Mouse (Mus musculus) C2C12 (cell line): Measurements from ENCODE around the gene Pld5. TPM values are rescaled to one million over a fixed set of nuclear protein-coding genes. Genes with fewer than 3 reads are reported as not detected.

Experiments
- H3K27me3 ChIP-seq: one replicate; pipeline ENCODE4 v1.6.1; 2011; ENCODE audit not compliant: control insufficient read depth, insufficient read depth, insufficient read length
- H3K36me3 ChIP-seq: one replicate; pipeline ENCODE4 v1.6.1; 2011; ENCODE audit not compliant: control insufficient read depth, insufficient read depth
- H3K4me3 ChIP-seq: one replicate; pipeline ENCODE4 v1.5.1; 2011; ENCODE audit warnings: mild to moderate bottlenecking, control low read depth; ENCODE audit not compliant: poor library complexity, insufficient read depth, severe bottlenecking
- H3K79me2 ChIP-seq: one replicate; pipeline ENCODE4 v1.6.1; 2011; ENCODE audit not compliant: control insufficient read depth, insufficient read depth
- H3K79me3 ChIP-seq: one replicate; pipeline ENCODE4 v1.6.1; 2011; ENCODE audit warnings: low read depth, control low read depth
- H3ac ChIP-seq: one replicate; pipeline ENCODE3; 2011; ENCODE audit warnings: low read depth; ENCODE audit not compliant: control insufficient read depth, insufficient read length
- CEBPB ChIP-seq: IDR thresholded peaks from one replicate; pipeline ENCODE4 v1.6.1; 2011; ENCODE audit warnings: low read depth, mild to moderate bottlenecking, control low read depth, moderate library complexity
- CTCF ChIP-seq: IDR thresholded peaks from one replicate; pipeline ENCODE4 v1.5.1; 2011; ENCODE audit not compliant: control insufficient read depth, insufficient read depth, insufficient read length
- FOSL1 ChIP-seq: IDR thresholded peaks from one replicate; pipeline ENCODE4 v1.8.0; 2011; ENCODE audit warnings: mild to moderate bottlenecking, low read length; ENCODE audit not compliant: poor library complexity, insufficient read depth, severe bottlenecking
- MAX ChIP-seq: IDR thresholded peaks from one replicate; pipeline ENCODE4 v1.6.1; 2011; ENCODE audit warnings: mild to moderate bottlenecking, control low read depth
- MYOD1 ChIP-seq: IDR thresholded peaks from one replicate; pipeline ENCODE4 v1.6.1; 2011; ENCODE audit warnings: low read depth; ENCODE audit not compliant: control insufficient read depth, insufficient read length
- MYOG ChIP-seq: IDR thresholded peaks from one replicate; pipeline ENCODE4 v1.6.1; 2011; ENCODE audit not compliant: control insufficient read depth, insufficient read length; ENCODE audit errors: extremely low read depth
- USF1 ChIP-seq: IDR thresholded peaks from one replicate; pipeline ENCODE4 v1.6.1; 2011; ENCODE audit warnings: low read depth, mild to moderate bottlenecking, control low read depth, moderate library complexity
- polyA plus RNA-seq: library from polyadenylated mRNA; unstranded; fragments of >200 nt; fragmentation: generic; extraction: Trizol; gene quantifications from one replicate; pipeline ENCODE4 v1.2.1, GENCODE M21; 2012; ENCODE audit warnings: missing spikeins

The Pld5 gene
- polyA plus RNA-seq, 1 experiment: not detected

- no peaks in the 10 kb centered on the region for H3K79me3 ChIP-seq
- TF ChIP-seq CEBPB (no peak), CTCF (no peak), FOSL1 (no peak), MYOD1 (no peak), MYOG (no peak), MAX (no peak), USF1 (no peak)
- H3ac ChIP-seq: no peak overlapping the region
- no peak overlapping the region for H3K4me3 ChIP-seq
- H3K79me2 ChIP-seq: no peaks in the 10 kb centered on the region
- H3K36me3 ChIP-seq: no peaks in the 10 kb centered on the region
- H3K27me3 ChIP-seq: no peaks in the 10 kb centered on the region
Measured at GRCm38 (mm10) chr1:176194727-176195126, 80.4 kb downstream of the Pld5 start.

GRCm38 (mm10) chr1:176183991-176184390 lies 91.1 kb downstream of the Pld5 start:
- no peaks in the 10 kb centered on the region for H3K79me3 ChIP-seq
- TF ChIP-seq USF1 (no peak), CEBPB (no peak), MAX (no peak), MYOD1 (no peak), CTCF (no peak), FOSL1 (no peak), MYOG (no peak)
- H3ac ChIP-seq: no peak overlapping the region

GRCm38 (mm10) chr1:176174971-176175370 lies 100.1 kb downstream of the Pld5 start:
- no peaks in the 10 kb centered on the region for H3K27me3 ChIP-seq
- no peaks in the 10 kb centered on the region for H3K79me2 ChIP-seq
- no peaks in the 10 kb centered on the region for H3K36me3 ChIP-seq
- no peak overlapping the region for H3K4me3 ChIP-seq
- H3K79me3 ChIP-seq: no peaks in the 10 kb centered on the region
- no peak for TF ChIP-seq MYOG
- TF ChIP-seq FOSL1: no peak
- TF ChIP-seq MYOD1: no peak
- no peak for TF ChIP-seq USF1
- no peak for TF ChIP-seq CEBPB
- no peak for TF ChIP-seq MAX
- TF ChIP-seq CTCF: no peak
- no peak overlapping the region for H3ac ChIP-seq

More at GRCm38 (mm10) chr1:176183991-176184390, 91.1 kb downstream of the Pld5 start:
- Histone ChIP-seq H3K27me3 (no peaks in the 10 kb centered on the region), H3K4me3 (no peak overlapping the region), H3K79me2 (no peaks in the 10 kb centered on the region), H3K36me3 (no peaks in the 10 kb centered on the region)

- H3ac ChIP-seq: no peak overlapping the region
- no peaks in the 10 kb centered on the region for H3K27me3 ChIP-seq
- no peaks in the 10 kb centered on the region for H3K36me3 ChIP-seq
- H3K79me3 ChIP-seq: no peaks in the 10 kb centered on the region
- TF ChIP-seq MAX (no peak), FOSL1 (no peak), CEBPB (no peak), MYOG (no peak), CTCF (no peak), USF1 (no peak), MYOD1 (no peak)
- H3K79me2 ChIP-seq: no peaks in the 10 kb centered on the region
- no peak overlapping the region for H3K4me3 ChIP-seq
Measured at GRCm38 (mm10) chr1:176167784-176168183, 107.3 kb downstream of the Pld5 start.

GRCm38 (mm10) chr1:176167114-176167513 lies 108.0 kb downstream of the Pld5 start:
- Histone ChIP-seq H3K4me3 (no peak overlapping the region), H3K79me2 (no peaks in the 10 kb centered on the region), H3ac (no peak overlapping the region), H3K79me3 (no peaks in the 10 kb centered on the region), H3K27me3 (no peaks in the 10 kb centered on the region), H3K36me3 (no peaks in the 10 kb centered on the region)
- no peak for TF ChIP-seq CEBPB
- no peak for TF ChIP-seq FOSL1
- TF ChIP-seq MAX: no peak
- no peak for TF ChIP-seq USF1
- TF ChIP-seq CTCF: no peak
- TF ChIP-seq MYOG: no peak
- TF ChIP-seq MYOD1: no peak

- no peak overlapping the region for H3ac ChIP-seq
- no peak overlapping the region for H3K4me3 ChIP-seq
- no peaks in the 10 kb centered on the region for H3K79me2 ChIP-seq
- no peaks in the 10 kb centered on the region for H3K36me3 ChIP-seq
- no peak for TF ChIP-seq MYOG
- TF ChIP-seq USF1: no peak
- TF ChIP-seq CEBPB: no peak
- TF ChIP-seq FOSL1: no peak
- no peak for TF ChIP-seq MYOD1
- TF ChIP-seq CTCF: no peak
- no peak for TF ChIP-seq MAX
- no peaks in the 10 kb centered on the region for H3K79me3 ChIP-seq
- H3K27me3 ChIP-seq: no peaks in the 10 kb centered on the region
Measured at GRCm38 (mm10) chr1:176145306-176145705, 129.8 kb downstream of the Pld5 start.

GRCm38 (mm10) chr1:176134379-176134778 lies 140.7 kb downstream of the Pld5 start:
- TF ChIP-seq CTCF (no peak), MYOD1 (no peak), MAX (no peak), MYOG (no peak), CEBPB (no peak), USF1 (no peak), FOSL1 (no peak)
- no peaks in the 10 kb centered on the region for H3K36me3 ChIP-seq
- H3ac ChIP-seq: no peak overlapping the region
- H3K4me3 ChIP-seq: no peak overlapping the region
- H3K27me3 ChIP-seq: no peaks in the 10 kb centered on the region
- H3K79me3 ChIP-seq: no peaks in the 10 kb centered on the region
- H3K79me2 ChIP-seq: no peaks in the 10 kb centered on the region
